Mouse (Mus musculus): ENCODE data around the gene Ring1. TPM values are rescaled to one million over a fixed set of nuclear protein-coding genes. Genes with fewer than 3 reads are reported as not detected.

The Ring1 gene
- polyA plus RNA-seq, 1 experiment from 2014 or later: 7.1 TPM

- H3K27ac ChIP-seq (ENCODE audit: low read depth, low read length): no peak overlapping the region
- ATAC-seq (ENCODE audit: low FRiP score) (peak; percentile 47; the same call in 1 of the 2 replicates), DNase-seq (ENCODE audit: low spot score, missing footprints) (peak; percentile 80)
- H3K9ac ChIP-seq (ENCODE audit: low read length): peak overlapping the region; percentile 36; the same call in 1 of the 2 replicates
- H3K9me3 ChIP-seq (ENCODE audit: control insufficient read depth, low read length): no peaks in the 10 kb centered on the region
- H3K36me3 ChIP-seq (ENCODE audit: control insufficient read depth, insufficient read depth, low read length): peaks cover 18% of the 10 kb centered on the region
- peaks cover 28% of the 10 kb centered on the region for H3K4me1 ChIP-seq (ENCODE audit: control insufficient read depth, insufficient read depth, low read length)
- H3K4me2 ChIP-seq: peak overlapping the region; percentile 24
- no peak overlapping the region for H3K4me3 ChIP-seq (ENCODE audit: low read depth, low read length)
- 17% methylated on average over 20 of the region's 21 CpGs for WGBS
- H3K27me3 ChIP-seq (ENCODE audit: control insufficient read depth, insufficient read depth, low read length): no peaks in the 10 kb centered on the region
These were observed 14.0 kb upstream of the Ring1 start for GRCm38 (mm10) chr17:34038440-34038839.

GRCm38 (mm10) chr17:34037241-34037640, 12.8 kb upstream of the Ring1 start:
- Histone ChIP-seq H3K9me3 (ENCODE audit: control insufficient read depth, low read length) (no peaks in the 10 kb centered on the region), H3K27me3 (ENCODE audit: control insufficient read depth, insufficient read depth, low read length) (no peaks in the 10 kb centered on the region), H3K27ac (ENCODE audit: low read depth, low read length) (no peak overlapping the region), H3K4me2 (no peak overlapping the region), H3K36me3 (ENCODE audit: control insufficient read depth, insufficient read depth, low read length) (peaks cover 18% of the 10 kb centered on the region), H3K4me1 (ENCODE audit: control insufficient read depth, insufficient read depth, low read length) (peaks cover 39% of the 10 kb centered on the region), H3K4me3 (ENCODE audit: low read depth, low read length) (no peak overlapping the region), H3K9ac (ENCODE audit: low read length) (no peak overlapping the region)
- no peak for ATAC-seq (ENCODE audit: low FRiP score)
- 92% methylated on average over 7 of the region's 7 CpGs for WGBS
- no peak for DNase-seq (ENCODE audit: low spot score, missing footprints)

DNA sequence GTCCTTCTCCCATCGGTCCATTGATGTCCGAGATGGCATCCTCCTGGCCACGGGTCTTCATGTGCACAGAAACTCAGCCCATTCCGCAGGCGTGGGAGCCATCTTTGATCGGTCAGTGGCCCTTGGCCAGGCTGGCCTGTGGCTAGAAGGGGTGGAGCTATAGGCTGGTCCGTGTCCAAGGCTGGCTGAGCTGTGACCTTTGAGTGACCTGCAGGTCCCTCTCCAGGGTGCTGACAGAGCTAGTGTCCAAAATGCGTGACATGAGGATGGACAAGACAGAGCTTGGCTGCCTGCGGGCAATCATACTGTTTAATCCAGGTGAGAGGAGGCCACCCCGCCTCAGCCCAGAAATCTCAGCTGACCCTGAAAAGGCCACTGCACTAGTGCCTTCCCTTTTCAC, 12.2 kb upstream of the Ring1 start:
- ATAC-seq (ENCODE audit: low FRiP score) (no peak), DNase-seq (ENCODE audit: low spot score, missing footprints) (no peak)
- H3K27me3 ChIP-seq (ENCODE audit: control insufficient read depth, insufficient read depth, low read length): no peaks in the 10 kb centered on the region
- no peaks in the 10 kb centered on the region for H3K9me3 ChIP-seq (ENCODE audit: control insufficient read depth, low read length)
- H3K9ac ChIP-seq (ENCODE audit: low read length): no peak overlapping the region
- WGBS: 81% methylated on average over 10 of the region's 10 CpGs
- peaks cover 39% of the 10 kb centered on the region for H3K4me1 ChIP-seq (ENCODE audit: control insufficient read depth, insufficient read depth, low read length)
- H3K27ac ChIP-seq (ENCODE audit: low read depth, low read length): no peak overlapping the region
- H3K4me3 ChIP-seq (ENCODE audit: low read depth, low read length): no peak overlapping the region
- H3K4me2 ChIP-seq: no peak overlapping the region
- peaks cover 18% of the 10 kb centered on the region for H3K36me3 ChIP-seq (ENCODE audit: control insufficient read depth, insufficient read depth, low read length)

DNA sequence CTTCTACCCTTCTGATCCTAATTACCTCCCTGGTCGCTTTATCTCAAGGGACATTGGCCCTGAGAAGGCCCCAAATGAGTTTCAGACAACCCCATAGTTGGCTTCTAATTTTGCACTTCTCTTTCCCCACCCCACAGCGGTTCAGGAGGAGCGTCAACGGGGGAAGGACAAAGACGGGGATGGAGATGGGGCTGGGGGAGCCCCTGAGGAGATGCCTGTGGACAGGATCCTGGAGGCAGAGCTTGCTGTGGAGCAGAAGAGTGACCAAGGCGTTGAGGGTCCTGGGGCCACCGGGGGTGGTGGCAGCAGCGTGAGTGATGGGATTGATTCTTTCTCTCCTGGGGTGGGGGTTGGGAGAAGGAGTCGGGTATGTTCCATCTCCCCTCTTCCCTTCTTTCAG, 11.0 kb upstream of the Ring1 start:
- H3K36me3 ChIP-seq (ENCODE audit: control insufficient read depth, insufficient read depth, low read length): peaks cover 18% of the 10 kb centered on the region
- H3K4me3 ChIP-seq (ENCODE audit: low read depth, low read length): no peak overlapping the region
- no peak overlapping the region for H3K4me2 ChIP-seq
- no peak overlapping the region for H3K27ac ChIP-seq (ENCODE audit: low read depth, low read length)
- DNase-seq (ENCODE audit: low spot score, missing footprints): no peak
- no peak for ATAC-seq (ENCODE audit: low FRiP score)
- H3K9ac ChIP-seq (ENCODE audit: low read length): no peak overlapping the region
- peaks cover 38% of the 10 kb centered on the region for H3K4me1 ChIP-seq (ENCODE audit: control insufficient read depth, insufficient read depth, low read length)
- H3K9me3 ChIP-seq (ENCODE audit: control insufficient read depth, low read length): no peaks in the 10 kb centered on the region
- no peaks in the 10 kb centered on the region for H3K27me3 ChIP-seq (ENCODE audit: control insufficient read depth, insufficient read depth, low read length)
- WGBS: 94% methylated on average over 9 of the region's 9 CpGs

GRCm38 (mm10) chr17:34034064-34034463, 9.6 kb upstream of the Ring1 start:
- ATAC-seq (ENCODE audit: low FRiP score) (no peak), DNase-seq (ENCODE audit: low spot score, missing footprints) (peak; percentile 97)
- H3K4me1 ChIP-seq (ENCODE audit: control insufficient read depth, insufficient read depth, low read length): peaks cover 42% of the 10 kb centered on the region
- peaks cover 23% of the 10 kb centered on the region for H3K36me3 ChIP-seq (ENCODE audit: control insufficient read depth, insufficient read depth, low read length)
- 71% methylated on average over 10 of the region's 10 CpGs for WGBS
- no peaks in the 10 kb centered on the region for H3K27me3 ChIP-seq (ENCODE audit: control insufficient read depth, insufficient read depth, low read length)
- no peak overlapping the region for H3K4me3 ChIP-seq (ENCODE audit: low read depth, low read length)
- no peak overlapping the region for H3K4me2 ChIP-seq
- no peak overlapping the region for H3K9ac ChIP-seq (ENCODE audit: low read length)
- no peak overlapping the region for H3K27ac ChIP-seq (ENCODE audit: low read depth, low read length)
- H3K9me3 ChIP-seq (ENCODE audit: control insufficient read depth, low read length): no peaks in the 10 kb centered on the region

GRCm38 (mm10) chr17:34033441-34033840, 9.0 kb upstream of the Ring1 start:
- H3K4me3 ChIP-seq (ENCODE audit: low read depth, low read length): peak overlapping the region; percentile 90; the same call in 1 of the 2 replicates
- no peaks in the 10 kb centered on the region for H3K9me3 ChIP-seq (ENCODE audit: control insufficient read depth, low read length)
- peaks cover 42% of the 10 kb centered on the region for H3K4me1 ChIP-seq (ENCODE audit: control insufficient read depth, insufficient read depth, low read length)
- H3K4me2 ChIP-seq: peak overlapping the region; percentile 97; the same call in 1 of the 2 replicates
- whole genome bisulfite sequencing: 93% methylated on average over 9 of the region's 9 CpGs
- no peaks in the 10 kb centered on the region for H3K27me3 ChIP-seq (ENCODE audit: control insufficient read depth, insufficient read depth, low read length)
- DNase-seq (ENCODE audit: low spot score, missing footprints) (no peak), ATAC-seq (ENCODE audit: low FRiP score) (no peak)
- H3K27ac ChIP-seq (ENCODE audit: low read depth, low read length): no peak overlapping the region
- H3K36me3 ChIP-seq (ENCODE audit: control insufficient read depth, insufficient read depth, low read length): peaks cover 27% of the 10 kb centered on the region
- H3K9ac ChIP-seq (ENCODE audit: low read length): no peak overlapping the region; the same call in 1 of the 2 replicates

DNA sequence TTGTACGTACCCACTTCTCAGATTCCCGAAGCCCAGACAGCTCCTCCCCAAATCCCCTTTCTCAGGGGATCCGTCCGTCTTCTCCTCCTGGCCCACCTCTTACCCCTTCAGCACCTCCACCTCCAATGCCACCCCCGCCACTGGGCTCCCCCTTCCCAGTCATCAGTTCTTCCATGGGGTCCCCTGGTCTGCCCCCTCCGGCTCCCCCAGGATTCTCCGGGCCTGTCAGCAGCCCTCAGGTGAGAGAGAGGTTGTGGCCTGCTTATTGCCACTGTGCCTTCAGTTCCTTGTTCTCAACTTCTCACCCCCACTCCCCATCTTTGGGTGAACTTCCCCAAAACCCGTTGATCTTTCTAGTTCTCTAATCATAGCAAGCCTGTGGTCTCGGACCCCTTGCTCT, 8.3 kb upstream of the Ring1 start:
- no peaks in the 10 kb centered on the region for H3K27me3 ChIP-seq (ENCODE audit: control insufficient read depth, insufficient read depth, low read length)
- peak overlapping the region; percentile 93 for H3K9ac ChIP-seq (ENCODE audit: low read length)
- H3K9me3 ChIP-seq (ENCODE audit: control insufficient read depth, low read length): no peaks in the 10 kb centered on the region
- DNase-seq (ENCODE audit: low spot score, missing footprints): no peak
- no peak for ATAC-seq (ENCODE audit: low FRiP score)
- H3K4me2 ChIP-seq: peak overlapping the region; percentile 97
- H3K27ac ChIP-seq (ENCODE audit: low read depth, low read length): no peak overlapping the region
- H3K4me1 ChIP-seq (ENCODE audit: control insufficient read depth, insufficient read depth, low read length): peaks cover 42% of the 10 kb centered on the region
- H3K4me3 ChIP-seq (ENCODE audit: low read depth, low read length): peak overlapping the region; percentile 90
- 57% methylated on average over 9 of the region's 9 CpGs for WGBS
- H3K36me3 ChIP-seq (ENCODE audit: control insufficient read depth, insufficient read depth, low read length): peaks cover 27% of the 10 kb centered on the region

DNA sequence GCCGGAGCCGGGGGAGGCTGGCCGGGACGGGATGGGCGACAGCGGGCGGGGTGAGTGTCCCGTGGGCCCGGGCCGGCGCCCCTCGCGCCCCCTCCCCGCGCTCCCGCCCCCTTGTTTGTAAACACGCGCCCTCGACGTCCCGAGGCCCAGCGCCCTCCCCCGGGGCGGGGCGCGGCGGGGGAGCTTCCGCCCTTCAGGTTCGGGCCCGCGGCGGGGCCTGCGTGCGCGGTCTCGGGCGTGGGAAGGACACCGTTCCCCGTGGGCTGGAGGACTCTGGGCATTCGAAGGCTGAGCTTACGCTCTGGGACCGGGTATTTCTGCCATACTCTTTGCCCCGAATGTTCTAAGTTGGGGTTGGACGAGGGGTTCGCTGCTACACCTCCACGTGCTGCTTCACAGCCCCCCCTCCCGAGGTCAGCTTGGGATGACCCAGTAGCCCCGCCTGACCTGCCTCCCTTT, 7.7 kb upstream of the Ring1 start:
- no peaks in the 10 kb centered on the region for H3K27me3 ChIP-seq (ENCODE audit: control insufficient read depth, insufficient read depth, low read length)
- H3K9ac ChIP-seq (ENCODE audit: low read length): peak overlapping the region; percentile 93
- peak overlapping the region; percentile 97 for H3K4me2 ChIP-seq
- DNase-seq (ENCODE audit: low spot score, missing footprints) (peak; percentile 89), ATAC-seq (ENCODE audit: low FRiP score) (peak; percentile 3; the same call in 1 of the 2 replicates)
- peak overlapping the region; percentile 90 for H3K4me3 ChIP-seq (ENCODE audit: low read depth, low read length)
- WGBS: under 1% methylated on average over 47 of the region's 48 CpGs
- no peaks in the 10 kb centered on the region for H3K9me3 ChIP-seq (ENCODE audit: control insufficient read depth, low read length)
- peak overlapping the region; percentile 96 for H3K27ac ChIP-seq (ENCODE audit: low read depth, low read length)
- H3K36me3 ChIP-seq (ENCODE audit: control insufficient read depth, insufficient read depth, low read length): peaks cover 25% of the 10 kb centered on the region
- peaks cover 40% of the 10 kb centered on the region for H3K4me1 ChIP-seq (ENCODE audit: control insufficient read depth, insufficient read depth, low read length)

DNA sequence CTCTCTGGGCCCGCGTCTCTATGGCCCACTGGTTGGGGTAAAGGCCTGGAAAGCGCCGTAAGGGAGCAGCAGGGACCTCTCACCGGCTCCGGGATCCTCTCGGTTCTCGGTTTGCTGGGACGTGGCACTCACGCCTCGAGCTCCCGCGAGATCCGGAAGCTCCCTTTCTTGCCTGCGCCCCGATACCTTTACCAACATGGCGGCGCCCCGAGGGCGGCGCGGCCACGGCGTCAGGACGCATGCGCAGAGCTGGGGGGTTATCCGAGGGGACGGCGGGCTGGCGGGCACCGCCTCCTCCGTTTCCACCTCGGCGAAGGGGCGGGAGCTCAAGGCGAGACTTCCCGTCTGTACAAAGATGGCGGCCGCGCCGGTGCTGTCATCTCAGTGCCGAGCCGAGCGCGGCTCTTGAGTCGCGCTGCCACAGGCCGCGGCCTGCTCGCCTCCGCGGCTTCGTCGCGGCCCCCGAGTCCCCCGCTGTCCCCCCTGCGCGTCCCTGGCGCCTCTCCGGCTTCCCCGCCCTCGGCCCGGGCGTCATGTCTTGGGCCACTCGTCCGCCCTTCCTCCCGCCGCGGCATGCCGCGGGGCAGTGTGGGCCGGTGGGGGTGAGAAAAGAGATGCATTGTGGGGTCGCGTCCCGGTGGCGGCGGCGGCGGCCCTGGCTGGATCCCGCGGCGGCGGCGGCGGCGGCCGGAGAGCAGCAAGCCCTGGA, 7.1 kb upstream of the Ring1 start, which contains the start of the genes Slc39a7 and Rxrb:
Gene Slc39a7, minus strand, starts transcription at position 218 of the 709 bp plus-strand sequence.
Gene Rxrb, plus strand, starts transcription at position 348 of the 709 bp plus-strand sequence.
- WGBS: under 1% methylated on average over 73 of the region's 88 CpGs
- peaks cover 24% of the 10 kb centered on the region for H3K36me3 ChIP-seq (ENCODE audit: control insufficient read depth, insufficient read depth, low read length)
- ATAC-seq (ENCODE audit: low FRiP score) (peak; percentile 75), DNase-seq (ENCODE audit: low spot score, missing footprints) (peak; percentile 100)
- H3K4me1 ChIP-seq (ENCODE audit: control insufficient read depth, insufficient read depth, low read length): peaks cover 46% of the 10 kb centered on the region
- no peaks in the 10 kb centered on the region for H3K27me3 ChIP-seq (ENCODE audit: control insufficient read depth, insufficient read depth, low read length)
- H3K4me2 ChIP-seq: peak within 1 kb of the TSS; percentile 97
- H3K4me3 ChIP-seq (ENCODE audit: low read depth, low read length): peak within 1 kb of the TSS; percentile 90
- H3K27ac ChIP-seq (ENCODE audit: low read depth, low read length): peak within 1 kb of the TSS; percentile 96
- H3K9me3 ChIP-seq (ENCODE audit: control insufficient read depth, low read length): no peaks in the 10 kb centered on the region
- H3K9ac ChIP-seq (ENCODE audit: low read length): peak within 1 kb of the TSS; percentile 93

All from midbrain, embryonic 11.5 days (tissue).